Mouse (Mus musculus): ENCODE data around the gene Rreb1.

- no peak for TF ChIP-seq CTCF (IDR thresholded peaks at IDR 0.05; ENCODE audit: low read depth)
- no peak for TF ChIP-seq EP300 (IDR thresholded peaks at IDR 0.05; ENCODE audit: low read depth)
These were observed 38.1 kb upstream of the Rreb1 start for GRCm38 (mm10) chr13:37740111-37740510.

Measured in heart, postnatal 0 days (tissue).